Mouse (Mus musculus): Measurements from ENCODE around the gene Bri3.
"Not testable (repeated sequence)": the region's sequence is repeated elsewhere in the genome, so short reads cannot be mapped to it uniquely, and the experiment has no call there.

Bri3 gene

DNA sequence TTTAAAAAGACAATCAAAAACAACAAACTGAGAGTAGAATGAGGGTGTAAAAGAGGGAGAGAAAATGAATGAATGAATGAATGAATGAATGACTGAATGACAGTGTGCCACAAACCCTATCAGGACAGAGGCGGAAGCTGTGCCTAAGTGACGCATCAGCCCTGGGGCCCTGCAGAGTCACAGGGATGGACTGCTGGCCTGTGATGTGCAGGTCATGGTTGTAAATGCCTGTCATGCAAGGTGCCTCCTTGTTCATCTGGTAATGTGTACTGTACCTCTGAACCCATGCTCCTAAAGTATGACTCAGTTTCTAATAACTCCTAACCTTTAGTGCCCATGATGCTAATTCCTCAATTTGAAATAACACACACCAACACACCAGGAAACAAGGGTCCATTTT is 58.8 kb downstream of the Bri3 start:
- no peak for DNase-seq

DNA sequence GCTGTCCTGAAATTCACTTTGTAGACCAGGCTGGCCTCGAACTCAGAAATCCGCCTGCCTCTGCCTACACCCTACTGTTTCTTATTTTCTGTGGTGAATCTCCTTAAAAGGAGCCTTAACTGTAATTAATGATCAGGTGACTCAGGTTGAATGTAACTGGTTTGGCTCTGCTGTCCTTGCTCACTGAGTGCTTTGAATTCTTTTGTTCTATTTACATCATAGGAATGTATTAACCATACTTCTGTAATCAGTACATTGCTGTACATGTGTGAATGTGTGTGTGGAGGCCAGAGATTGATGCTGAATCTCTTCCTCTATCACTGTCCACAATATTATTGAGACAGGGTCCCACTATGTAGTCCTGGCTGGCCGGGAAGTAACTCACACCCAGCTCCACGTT is 64.7 kb downstream of the Bri3 start:
- DNase-seq, result no peak

- no peak for DNase-seq
Observed at GRCm38 (mm10) chr5:144312183-144312582, 67.9 kb downstream of the Bri3 start.

GRCm38 (mm10) chr5:144313335-144313734 is 69.1 kb downstream of the Bri3 start:
- DNase-seq, result no peak

DNA sequence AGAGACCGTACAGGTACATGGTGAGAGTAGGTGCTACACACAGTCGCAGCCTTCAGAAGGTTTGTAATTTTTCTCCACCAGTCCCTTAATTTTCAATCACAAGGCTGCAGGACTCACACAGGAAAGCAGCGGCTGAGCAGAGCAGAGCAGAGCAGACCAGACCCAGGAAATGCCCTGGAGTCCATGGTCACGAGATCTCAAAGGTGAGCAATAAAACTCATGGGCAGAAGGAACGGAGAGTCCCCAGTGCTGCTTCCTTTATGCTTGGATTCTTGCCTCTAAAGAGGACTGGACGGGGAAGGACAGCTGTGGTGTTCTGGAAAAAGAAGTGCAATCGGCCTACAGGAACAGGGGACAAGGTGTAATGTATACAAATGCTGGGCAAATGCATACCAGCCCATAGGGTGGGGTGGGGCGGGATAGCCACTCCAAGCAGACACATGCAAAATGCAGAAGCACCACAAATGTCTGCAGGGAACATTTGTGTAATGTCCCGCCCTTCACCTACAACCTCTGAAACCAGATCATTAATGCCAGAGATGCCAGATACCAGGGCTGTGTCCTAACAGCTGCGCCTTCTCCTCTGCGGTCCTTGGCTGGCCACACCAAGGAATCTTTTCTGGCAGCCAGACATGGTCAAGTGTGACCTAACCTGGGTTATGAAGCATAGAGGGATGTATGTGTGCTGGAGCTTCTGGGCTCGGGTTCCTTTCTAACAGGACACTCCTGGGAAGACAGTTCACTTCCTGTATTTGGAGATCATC is 70.7 kb downstream of the Bri3 start:
- DNase-seq, result no peak

DNA sequence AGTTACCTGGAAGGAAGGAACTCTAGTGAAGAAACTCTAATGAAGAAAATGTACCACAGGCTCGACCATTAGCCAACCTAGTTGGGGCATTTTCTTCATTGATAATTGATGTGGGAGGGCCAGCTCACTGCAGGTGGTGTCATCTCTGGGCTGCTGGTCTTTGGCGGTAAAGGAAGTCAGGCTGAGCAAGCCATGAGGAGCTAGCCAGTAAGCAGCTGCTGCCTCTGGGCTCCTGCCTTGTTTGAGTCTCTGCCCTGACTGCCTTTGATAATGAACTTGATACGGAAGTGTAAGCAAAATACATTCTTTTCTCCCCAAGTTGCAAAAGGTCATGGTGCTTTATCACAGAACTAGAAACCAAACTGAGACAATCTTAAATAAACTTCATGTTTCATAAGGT is 72.2 kb downstream of the Bri3 start:
- no peak for DNase-seq

- DNase-seq, result no peak
Observed at GRCm38 (mm10) chr5:144317426-144317825, 73.2 kb downstream of the Bri3 start.

GRCm38 (mm10) chr5:144318286-144318685 is 74.0 kb downstream of the Bri3 start:
- no peak for DNase-seq

GRCm38 (mm10) chr5:144321681-144322080 is 77.4 kb downstream of the Bri3 start:
- no peak for DNase-seq

DNA sequence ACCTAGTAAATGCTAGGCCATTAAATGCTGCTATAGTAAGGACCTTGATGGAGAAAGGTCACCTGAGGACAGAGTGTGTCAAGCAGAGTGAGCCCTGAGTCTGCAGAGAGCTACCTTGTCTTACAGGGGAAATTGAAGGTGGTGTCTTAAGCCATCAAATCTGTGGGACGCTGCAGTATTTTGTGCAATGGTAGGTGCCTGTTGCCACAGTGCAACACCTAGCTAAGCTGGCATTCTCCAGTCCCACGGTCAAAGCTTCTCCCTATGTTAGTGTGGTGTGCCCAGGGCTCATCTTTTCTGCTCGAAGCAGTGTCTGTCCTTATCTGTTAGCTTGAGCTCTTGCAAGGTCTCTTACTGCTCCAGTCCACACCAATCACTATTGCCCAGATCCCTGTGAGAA is 78.5 kb downstream of the Bri3 start:
- DNase-seq, result no peak

DNA sequence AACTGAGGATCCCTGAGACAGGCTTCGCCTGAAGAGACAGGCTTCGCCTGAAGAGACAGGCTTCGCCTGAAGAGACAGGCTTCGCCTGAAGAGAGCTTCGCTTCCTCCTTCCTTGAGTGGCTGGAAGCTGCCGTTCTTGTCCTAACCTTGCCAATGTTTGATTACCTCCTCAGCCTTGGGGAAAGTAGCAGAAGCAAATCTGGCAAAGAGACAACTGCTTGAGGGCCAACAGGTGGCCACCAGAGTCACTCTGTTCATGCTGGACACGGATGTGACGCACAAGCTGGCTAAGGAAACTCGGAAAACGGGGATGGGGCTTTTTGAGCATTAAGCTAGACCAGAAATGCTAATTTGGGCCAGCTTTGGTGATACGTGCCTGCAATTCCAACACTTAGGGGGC is 89.8 kb downstream of the Bri3 start:
- DNase-seq, result no peak

DNA sequence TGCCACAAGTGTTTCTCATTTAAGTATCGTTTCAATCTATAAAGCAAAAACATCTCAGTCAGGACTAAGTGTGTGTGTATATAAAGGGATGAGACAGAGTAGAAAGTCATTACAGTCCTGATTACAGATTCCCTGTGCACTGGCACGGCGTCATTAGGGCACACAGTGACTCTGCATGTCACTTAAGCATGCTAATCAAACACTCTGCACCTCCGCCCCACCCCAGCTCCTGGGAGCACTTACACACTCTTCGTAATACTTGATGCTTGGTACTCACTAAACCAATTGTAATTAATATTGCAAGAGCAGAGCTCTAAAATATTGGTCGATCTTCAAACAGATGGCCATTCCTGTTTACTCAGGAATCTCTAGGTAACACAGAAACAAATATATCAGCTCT is 91.1 kb downstream of the Bri3 start:
- not testable (repeated sequence) for DNase-seq

- DNase-seq, result no peak
Observed at GRCm38 (mm10) chr5:144338787-144339186, 94.5 kb downstream of the Bri3 start.

GRCm38 (mm10) chr5:144341085-144341484 is 96.8 kb downstream of the Bri3 start:
- no peak for DNase-seq

DNA sequence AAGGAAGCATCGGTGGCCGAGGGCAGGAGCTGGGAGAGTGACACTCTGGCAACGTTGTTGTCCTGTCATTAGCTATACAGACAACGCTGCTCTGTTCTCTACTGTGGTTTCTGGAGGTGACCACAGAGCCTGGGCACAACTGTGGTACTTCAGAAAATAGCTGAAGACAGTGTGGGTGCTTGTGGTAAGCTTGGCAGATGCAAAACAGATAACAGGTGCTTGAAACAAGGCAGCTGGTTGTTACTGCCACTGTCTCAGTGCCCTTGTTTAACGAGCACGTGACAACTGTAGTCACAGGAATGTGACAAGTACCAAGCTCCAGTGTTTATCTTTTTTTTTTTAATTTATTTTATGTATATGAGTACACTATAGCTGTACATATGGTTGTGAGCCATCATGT is 100.4 kb downstream of the Bri3 start:
- no peak for DNase-seq

GRCm38 (mm10) chr5:144351185-144351584 is 106.9 kb downstream of the Bri3 start:
- no peak for DNase-seq

GRCm38 (mm10) chr5:144352250-144353047 is 108.2 kb downstream of the Bri3 start:
- no peak for DNase-seq

DNA sequence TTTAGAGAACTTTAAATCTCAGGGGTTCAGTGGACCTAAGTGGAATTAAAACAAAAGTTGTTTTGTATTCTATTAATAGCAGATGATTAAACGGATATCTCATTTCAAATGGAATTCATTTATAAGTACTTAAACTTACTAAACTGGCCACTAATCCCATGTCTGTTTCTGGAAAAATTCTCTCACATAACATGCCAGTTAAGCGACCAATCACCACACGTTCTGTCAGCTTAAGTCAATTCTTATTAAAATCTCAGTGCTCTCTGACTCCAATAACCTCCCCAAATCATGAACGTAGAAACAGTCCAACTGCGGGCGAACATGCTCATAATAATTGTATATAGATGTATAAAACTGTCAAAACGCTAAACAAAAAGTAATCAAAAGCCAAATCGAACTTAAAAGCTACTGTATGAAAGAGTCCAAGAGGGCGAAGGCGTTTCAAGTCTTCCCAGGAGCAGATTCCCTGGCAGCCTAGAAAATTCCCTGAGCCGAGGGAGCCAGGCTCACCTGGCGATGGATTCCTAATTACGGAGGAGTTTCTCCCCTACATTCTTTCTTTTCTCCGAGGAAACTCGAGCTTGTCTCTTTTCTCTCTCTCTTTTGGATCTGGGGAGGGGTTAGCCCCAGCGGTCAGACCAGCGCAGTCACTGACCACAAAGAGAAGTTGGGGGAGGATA is 112.7 kb downstream of the Bri3 start:
- DNase-seq, result no peak

GRCm38 (mm10) chr5:144357551-144357880 is 113.3 kb downstream of the Bri3 start:
- no peak for DNase-seq

DNA sequence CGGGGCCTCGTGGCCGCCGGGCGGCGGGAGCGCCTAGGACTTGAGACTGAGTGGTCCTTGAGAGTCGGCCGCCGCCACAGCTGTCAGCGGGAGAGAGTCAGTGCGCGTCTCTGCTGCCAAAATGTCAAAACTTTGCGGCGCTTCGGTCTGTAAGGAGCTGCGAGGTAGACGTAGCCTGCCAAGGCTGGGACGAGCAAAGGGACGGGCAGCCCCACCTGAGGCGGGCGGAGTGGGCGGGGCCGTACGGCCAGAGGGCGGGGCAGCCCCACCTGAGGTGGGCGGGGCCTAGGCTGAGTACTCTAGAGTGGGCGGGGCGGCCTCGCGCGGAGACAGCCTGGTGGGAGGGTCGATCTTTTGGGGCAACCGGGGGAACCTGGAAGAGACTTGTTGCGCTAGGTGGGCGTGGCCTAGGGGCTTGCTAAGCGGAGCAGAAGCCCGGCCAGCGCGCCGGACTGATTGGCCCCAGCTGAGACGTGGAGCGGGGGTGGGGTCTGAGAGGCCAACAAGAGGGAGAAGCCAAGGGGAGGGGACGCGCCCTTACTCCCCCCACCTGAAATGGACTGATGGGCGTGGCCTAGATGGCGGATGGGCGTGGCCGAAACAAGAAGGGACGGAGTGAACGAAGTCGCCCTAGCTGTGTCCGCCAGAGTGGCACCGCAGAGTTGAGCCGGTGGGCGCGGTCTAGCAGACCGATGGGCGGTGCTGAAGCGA is 113.8 kb downstream of the Bri3 start, which contains the start of gene Baiap2l1:
TSS of gene Baiap2l1 (minus strand) at position 232 of the 711 bp plus-strand sequence.
- DNase-seq, result peak; percentile 54

- DNase-seq, result no peak
Observed at GRCm38 (mm10) chr5:144358592-144358917, 114.3 kb downstream of the Bri3 start.

DNA sequence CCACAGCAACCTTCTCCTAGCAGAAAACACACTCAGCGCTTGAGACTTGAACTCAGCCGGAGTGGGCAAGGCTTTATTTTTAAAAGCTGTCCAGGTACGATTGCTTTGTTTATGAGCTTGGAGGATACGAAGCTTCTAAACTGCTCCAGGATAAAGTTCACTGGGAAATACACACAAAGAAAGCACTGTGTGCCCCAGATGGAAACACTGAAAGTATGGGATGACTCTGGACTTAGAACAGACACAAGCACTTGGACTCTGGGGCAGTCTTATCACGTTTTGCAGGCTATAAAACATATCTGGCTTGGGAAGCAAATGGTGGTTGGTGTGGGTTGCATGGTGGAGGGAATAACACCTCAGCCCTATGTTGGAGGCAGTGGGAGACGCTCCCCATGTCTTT is 115.6 kb downstream of the Bri3 start:
- DNase-seq, result no peak

DNA sequence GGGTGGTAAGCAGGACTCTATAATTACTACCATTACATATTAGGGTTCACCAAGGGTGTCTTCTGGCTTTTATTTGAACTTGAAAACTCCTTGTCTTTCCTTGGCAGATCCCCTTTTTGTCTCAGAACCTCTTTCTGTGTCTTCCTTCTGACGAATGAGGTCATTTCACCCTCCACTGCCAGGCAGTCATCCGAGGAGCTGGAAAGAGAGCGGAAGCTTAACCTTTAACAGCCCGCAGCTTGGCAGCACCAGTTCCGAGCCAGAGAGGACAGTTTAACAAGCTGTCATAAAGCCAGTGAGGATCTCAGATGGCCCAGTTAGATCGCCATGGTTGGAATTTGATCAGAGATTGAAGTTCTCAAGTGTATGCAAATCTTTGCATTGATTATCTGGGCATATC is 116.1 kb downstream of the Bri3 start:
- no peak for DNase-seq
